Mouse (Mus musculus): Measurements from ENCODE around the gene Ahcy. TPM values are rescaled to one million over a fixed set of nuclear protein-coding genes. Genes with fewer than 3 reads are reported as not detected.
"Not testable (repeated sequence)": the region's sequence is repeated elsewhere in the genome, so short reads cannot be mapped to it uniquely, and the experiment has no call there.

The Ahcy gene
- polyA plus RNA-seq, 1 experiment from 2014 or later = 91.8 TPM

DNA sequence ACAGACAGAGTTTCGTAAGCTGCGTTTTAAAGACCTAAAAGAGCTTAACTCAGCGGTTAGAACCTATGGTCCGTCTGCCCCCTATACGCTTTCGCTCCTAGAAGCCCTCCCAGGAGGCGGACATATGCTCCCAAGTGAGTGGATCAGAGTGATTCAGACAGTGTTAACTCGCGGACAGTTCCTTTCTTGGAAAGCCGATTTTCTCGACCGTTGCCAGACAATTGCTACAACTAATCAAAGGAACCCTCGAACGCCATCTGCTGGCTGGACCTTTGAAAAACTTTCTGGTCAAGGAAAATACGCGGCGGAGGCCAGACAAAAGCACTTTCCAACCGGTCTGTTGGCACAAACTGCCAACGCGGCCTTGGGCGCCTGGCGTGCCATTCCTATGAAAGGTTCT lies 54.6 kb downstream of the Ahcy start:
- peak overlapping the region; percentile 88 for H3K27ac ChIP-seq (ENCODE audit: low read depth, low read length)
- peak; percentile 94 for DNase-seq (ENCODE audit: low spot score)
- H3K9me3 ChIP-seq (ENCODE audit: control insufficient read depth, low read length) = no peaks in the 10 kb centered on the region
- peak overlapping the region; percentile 77 for H3K9ac ChIP-seq (ENCODE audit: low read length)
- no peaks in the 10 kb centered on the region for H3K36me3 ChIP-seq (ENCODE audit: control insufficient read depth, insufficient read depth, low read length)
- under 1% methylated on average over 22 of the region's 22 CpGs for WGBS
- peak; percentile 82 for ATAC-seq (replicated peaks; ENCODE audit: low FRiP score)
- peak overlapping the region; percentile 39 for H3K4me3 ChIP-seq (ENCODE audit: low read depth, low read length)
- H3K4me1 ChIP-seq (replicated peaks; ENCODE audit: control insufficient read depth, insufficient read depth, low read length) = 0 out of 2 replicates have a peak, but pooled peaks cover 2% of the 10 kb centered on the region
- H3K27me3 ChIP-seq (ENCODE audit: control insufficient read depth, insufficient read depth, low read length) = no peaks in the 10 kb centered on the region
- H3K4me2 ChIP-seq (ENCODE audit: low read depth, low read length, severe bottlenecking) = peak overlapping the region; percentile 88

DNA sequence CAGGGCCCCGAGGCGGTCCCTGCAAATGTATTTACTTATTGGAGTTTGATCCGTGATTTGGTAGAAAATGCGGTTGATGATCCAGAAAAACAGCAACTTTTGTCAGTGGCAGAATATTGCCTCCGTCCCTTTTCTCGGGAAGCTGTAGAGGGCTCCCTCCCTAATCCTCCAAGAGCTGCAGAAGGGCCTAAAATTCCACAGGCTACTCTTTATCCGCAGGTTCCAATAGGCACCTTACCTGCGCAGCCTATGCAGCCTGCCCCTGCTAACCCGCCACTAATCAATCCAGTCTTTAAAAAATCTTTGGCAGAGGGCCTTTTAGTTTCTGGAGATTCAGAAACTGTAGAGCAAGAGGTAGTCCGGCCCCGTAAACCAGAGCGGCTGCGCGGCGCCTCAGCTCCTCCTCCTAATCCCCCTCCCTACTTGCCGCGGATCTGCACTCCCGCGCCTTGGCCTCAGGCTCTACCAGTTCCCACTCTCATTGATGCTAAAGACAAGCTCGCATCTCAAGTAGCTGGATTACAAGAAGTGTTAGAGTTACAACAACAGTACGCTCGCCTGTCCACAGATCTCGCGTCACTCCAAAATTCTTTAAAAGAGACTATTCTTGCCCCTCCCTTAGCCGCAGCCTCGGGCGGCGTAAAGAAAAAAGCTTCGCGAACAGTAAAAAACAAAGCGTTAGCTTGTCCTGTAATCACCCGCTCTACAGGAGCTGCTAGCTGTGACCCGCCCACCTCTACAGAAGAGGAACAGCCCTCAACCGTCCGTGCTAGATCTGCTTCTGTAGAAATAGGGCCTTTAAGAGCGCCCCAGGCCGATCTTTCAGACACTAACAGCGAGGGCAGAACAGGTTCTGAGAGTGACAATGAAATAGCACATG lies 55.3 kb downstream of the Ahcy start:
- 0 out of 2 replicates have a peak, but pooled peaks cover 2% of the 10 kb centered on the region for H3K4me1 ChIP-seq (replicated peaks; ENCODE audit: control insufficient read depth, insufficient read depth, low read length)
- under 1% methylated on average over 38 of the region's 38 CpGs for WGBS
- no peaks in the 10 kb centered on the region for H3K27me3 ChIP-seq (ENCODE audit: control insufficient read depth, insufficient read depth, low read length)
- ATAC-seq (replicated peaks; ENCODE audit: low FRiP score) (peak; percentile 95), DNase-seq (ENCODE audit: low spot score) (peak; percentile 91)
- peak overlapping the region; percentile 88 for H3K27ac ChIP-seq (ENCODE audit: low read depth, low read length)
- no peaks in the 10 kb centered on the region for H3K9me3 ChIP-seq (ENCODE audit: control insufficient read depth, low read length)
- H3K36me3 ChIP-seq (ENCODE audit: control insufficient read depth, insufficient read depth, low read length) = no peaks in the 10 kb centered on the region
- peak overlapping the region; percentile 39 for H3K4me3 ChIP-seq (ENCODE audit: low read depth, low read length)
- H3K4me2 ChIP-seq (ENCODE audit: low read depth, low read length, severe bottlenecking) = peak overlapping the region; percentile 88
- peak overlapping the region; percentile 77 for H3K9ac ChIP-seq (ENCODE audit: low read length)

GRCm38 (mm10) chr2:155018251-155018755 lies 56.0 kb downstream of the Ahcy start, which contains the start of gene Gm14226:
TSS of gene Gm14226 (plus strand) at chr2:155018266.
- not testable (repeated sequence) for DNase-seq (ENCODE audit: low spot score); H3K9me3 ChIP-seq (ENCODE audit: control insufficient read depth, low read length); H3K27me3 ChIP-seq (ENCODE audit: control insufficient read depth, insufficient read depth, low read length); H3K4me1 ChIP-seq (replicated peaks; ENCODE audit: control insufficient read depth, insufficient read depth, low read length); H3K36me3 ChIP-seq (ENCODE audit: control insufficient read depth, insufficient read depth, low read length)
- Histone ChIP-seq H3K9ac (ENCODE audit: low read length) (peak within 1 kb of the TSS; percentile 77), H3K27ac (ENCODE audit: low read depth, low read length) (peak within 1 kb of the TSS; percentile 88), H3K4me3 (ENCODE audit: low read depth, low read length) (peak within 1 kb of the TSS; percentile 39), H3K4me2 (ENCODE audit: low read depth, low read length, severe bottlenecking) (peak within 1 kb of the TSS; percentile 88)
- 2% methylated on average over 23 of the region's 26 CpGs for WGBS
- ATAC-seq (replicated peaks; ENCODE audit: low FRiP score) = 0 out of 2 replicates have a peak, but pooled peaks have one; percentile 9

DNA sequence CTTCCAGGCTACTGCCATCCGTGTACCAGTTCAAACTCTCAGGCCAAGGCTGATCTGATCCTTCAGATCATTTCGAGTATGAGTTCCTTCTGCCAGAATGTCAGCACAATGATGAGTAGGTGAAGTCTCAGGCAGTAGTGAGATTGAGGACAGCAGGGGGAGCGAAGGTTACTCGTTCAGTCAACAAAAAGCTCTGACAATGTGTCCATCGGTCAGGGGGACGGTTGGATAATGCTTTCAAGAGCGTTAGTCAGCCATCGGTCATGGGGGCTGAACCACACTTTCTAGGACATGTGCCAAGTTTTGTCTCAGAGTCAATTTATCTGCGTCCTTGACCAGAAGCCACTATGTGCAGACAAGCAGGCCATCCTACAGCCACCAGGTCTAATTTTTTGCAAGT lies 57.5 kb downstream of the Ahcy start:
- H3K4me2 ChIP-seq (ENCODE audit: low read depth, low read length, severe bottlenecking); H3K36me3 ChIP-seq (ENCODE audit: control insufficient read depth, insufficient read depth, low read length); DNase-seq (ENCODE audit: low spot score); H3K9me3 ChIP-seq (ENCODE audit: control insufficient read depth, low read length); ATAC-seq (replicated peaks; ENCODE audit: low FRiP score); H3K4me1 ChIP-seq (replicated peaks; ENCODE audit: control insufficient read depth, insufficient read depth, low read length); H3K27me3 ChIP-seq (ENCODE audit: control insufficient read depth, insufficient read depth, low read length); H3K4me3 ChIP-seq (ENCODE audit: low read depth, low read length); H3K27ac ChIP-seq (ENCODE audit: low read depth, low read length); H3K9ac ChIP-seq (ENCODE audit: low read length): not testable (repeated sequence)
- WGBS = 13% methylated on average over 5 of the region's 9 CpGs

DNA sequence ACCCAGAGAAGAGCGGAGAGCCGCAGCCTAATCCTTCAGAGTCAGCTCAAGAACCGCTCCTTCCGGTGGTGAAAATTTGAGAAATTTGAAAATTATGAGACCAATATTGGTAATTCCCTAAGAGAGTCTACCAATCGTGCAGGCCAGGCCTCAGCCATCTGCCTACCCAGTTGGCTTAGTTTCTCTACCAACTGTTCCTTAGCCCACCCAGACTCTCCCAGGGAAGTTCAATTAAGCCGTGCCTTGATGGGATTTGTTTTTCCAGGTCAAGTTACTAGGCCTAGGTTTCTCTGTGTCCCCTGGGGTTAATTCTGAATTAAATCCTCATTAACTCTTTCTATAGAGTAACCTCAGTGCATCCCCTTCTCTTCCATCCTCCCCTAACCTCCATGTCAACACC lies 61.3 kb downstream of the Ahcy start:
- no peaks in the 10 kb centered on the region for H3K27me3 ChIP-seq (ENCODE audit: control insufficient read depth, insufficient read depth, low read length)
- H3K27ac ChIP-seq (ENCODE audit: low read depth, low read length) = no peak overlapping the region
- no peak for DNase-seq (ENCODE audit: low spot score)
- no peak overlapping the region for H3K9ac ChIP-seq (ENCODE audit: low read length)
- no peak for ATAC-seq (replicated peaks; ENCODE audit: low FRiP score)
- WGBS = 66% methylated on average over 6 of the region's 6 CpGs
- no peaks in the 10 kb centered on the region for H3K4me1 ChIP-seq (replicated peaks; ENCODE audit: control insufficient read depth, insufficient read depth, low read length)
- no peak overlapping the region for H3K4me3 ChIP-seq (ENCODE audit: low read depth, low read length)
- no peak overlapping the region for H3K4me2 ChIP-seq (ENCODE audit: low read depth, low read length, severe bottlenecking)
- H3K9me3 ChIP-seq (ENCODE audit: control insufficient read depth, low read length) = no peaks in the 10 kb centered on the region
- H3K36me3 ChIP-seq (ENCODE audit: control insufficient read depth, insufficient read depth, low read length) = no peaks in the 10 kb centered on the region

- H3K27me3 ChIP-seq (ENCODE audit: control insufficient read depth, insufficient read depth, low read length) = no peaks in the 10 kb centered on the region
- no peak overlapping the region for H3K4me3 ChIP-seq (ENCODE audit: low read depth, low read length)
- no peaks in the 10 kb centered on the region for H3K9me3 ChIP-seq (ENCODE audit: control insufficient read depth, low read length)
- no peaks in the 10 kb centered on the region for H3K4me1 ChIP-seq (replicated peaks; ENCODE audit: control insufficient read depth, insufficient read depth, low read length)
- no peak overlapping the region for H3K4me2 ChIP-seq (ENCODE audit: low read depth, low read length, severe bottlenecking)
- no peaks in the 10 kb centered on the region for H3K36me3 ChIP-seq (ENCODE audit: control insufficient read depth, insufficient read depth, low read length)
- no peak overlapping the region for H3K9ac ChIP-seq (ENCODE audit: low read length)
- H3K27ac ChIP-seq (ENCODE audit: low read depth, low read length) = no peak overlapping the region
- DNase-seq (ENCODE audit: low spot score) (no peak), ATAC-seq (replicated peaks; ENCODE audit: low FRiP score) (no peak)
- 64% methylated on average over 3 of the region's 3 CpGs for WGBS
Observed at GRCm38 (mm10) chr2:155011086-155011656, 63.1 kb downstream of the Ahcy start.

Other genes starting within 250 kb of the Ahcy start
- 118 and 135 TPM in 2 replicates for gene Eif2s2, start 181.6 kb downstream of the Ahcy start, polyA plus RNA-seq (2014; fragmentation: Nextera tagmentation; extraction: Ambion mirVana)
- 0.27 and 0.40 TPM in 2 replicates for gene Gm14226, start 56.2 kb downstream of the Ahcy start, polyA plus RNA-seq (2014; fragmentation: Nextera tagmentation; extraction: Ambion mirVana)
- gene Itch, start 59.0 kb upstream of the Ahcy start, polyA plus RNA-seq (2014; fragmentation: Nextera tagmentation; extraction: Ambion mirVana) = 61.2 and 70.0 TPM in 2 replicates
- gene Dynlrb1, start 162.0 kb upstream of the Ahcy start, polyA plus RNA-seq (2014; fragmentation: Nextera tagmentation; extraction: Ambion mirVana) = 460 and 463 TPM in 2 replicates
- gene Map1lc3a, start 201.8 kb upstream of the Ahcy start, polyA plus RNA-seq (2014; fragmentation: Nextera tagmentation; extraction: Ambion mirVana) = 129 and 148 TPM in 2 replicates